Comparison of ENCODE assay signal across 17 mouse cellular contexts in genomic region chr1:35201083-35201879, GRCm38 (mm10).
A peak's percentile ranks its signal among the peaks of the same experiment; 100 is the strongest.
DNase-seq lines count a peak whose midpoint lies in the region; ATAC-seq lines count a peak whose summit lies in the region.
"Had no signal": no experiment of that assay in that cellular context is flagged by ENCODE, and none has a peak within 500 bp of the region (broad histone marks: within the 10 kb centered on the region; RNA-seq: fewer than 3 reads in every experiment).

No protein-coding gene starts in this region.

- H3K36me3 ChIP-seq in forebrain, embryonic 13.5 days (ENCODE audit: poor library complexity, severe bottlenecking): no peaks in the 10 kb centered on the region
- no peaks in the 10 kb centered on the region for H3K36me3 ChIP-seq in forebrain, embryonic 15.5 days
- H3K36me3 ChIP-seq in hindbrain, embryonic 15.5 days: no peaks in the 10 kb centered on the region
- H3K36me3 ChIP-seq in hindbrain, embryonic 11.5 days (ENCODE audit: control insufficient read depth, insufficient read depth, low read length): no peaks in the 10 kb centered on the region
- no peaks in the 10 kb centered on the region for H3K36me3 ChIP-seq in neural tube, embryonic 15.5 days
- H3K36me3 ChIP-seq: liver, embryonic 15.5 days had no signal

- no peak overlapping the region for H3K9ac ChIP-seq in forebrain, embryonic 13.5 days
- H3K9ac ChIP-seq in forebrain, embryonic 15.5 days (replicated peaks): no peak overlapping the region
- no peak overlapping the region for H3K9ac ChIP-seq in hindbrain, embryonic 15.5 days
- no peak overlapping the region for H3K9ac ChIP-seq in hindbrain, embryonic 11.5 days (ENCODE audit: low read depth, low read length)
- H3K9ac ChIP-seq in neural tube, embryonic 15.5 days (replicated peaks): no peak overlapping the region
- H3K9ac ChIP-seq: liver, embryonic 15.5 days had no signal

- H3K4me3 ChIP-seq in forebrain, embryonic 13.5 days: no peak overlapping the region
- no peak overlapping the region for H3K4me3 ChIP-seq in forebrain, embryonic 15.5 days
- H3K4me3 ChIP-seq in hindbrain, embryonic 15.5 days: no peak overlapping the region
- H3K4me3 ChIP-seq in hindbrain, embryonic 11.5 days (ENCODE audit: low read depth, low read length): no peak overlapping the region
- no peak overlapping the region for H3K4me3 ChIP-seq in neural tube, embryonic 15.5 days (replicated peaks)
- H3K4me3 ChIP-seq: liver, embryonic 15.5 days had no signal

- DNase-seq in hindbrain, embryonic 11.5 days (ENCODE audit: low spot score): no peak
- DNase-seq in right cerebral cortex, adult 18-20 months: peak; percentile 9
- no peak for DNase-seq in right cerebral cortex, postnatal 4 days
- no peak for DNase-seq in thymus, postnatal 36 days
- DNase-seq: adrenal gland, adult 2 months; cerebellum, adult 11 months; cerebellum, postnatal 25 days; gastrocnemius, postnatal 10 days; kidney, adult 9 months; kidney, postnatal 36 days; thymus, adult 2 months had no signal

- H3K27me3 ChIP-seq in forebrain, embryonic 13.5 days: no peaks in the 10 kb centered on the region
- H3K27me3 ChIP-seq in forebrain, embryonic 15.5 days: no peaks in the 10 kb centered on the region
- H3K27me3 ChIP-seq in hindbrain, embryonic 15.5 days: no peaks in the 10 kb centered on the region
- no peaks in the 10 kb centered on the region for H3K27me3 ChIP-seq in hindbrain, embryonic 11.5 days (ENCODE audit: control insufficient read depth, insufficient read depth, low read length)
- H3K27me3 ChIP-seq in neural tube, embryonic 15.5 days (replicated peaks): no peaks in the 10 kb centered on the region
- H3K27me3 ChIP-seq: liver, embryonic 15.5 days had no signal

- H3K9me3 ChIP-seq in forebrain, embryonic 13.5 days (replicated peaks): no peaks in the 10 kb centered on the region
- no peaks in the 10 kb centered on the region for H3K9me3 ChIP-seq in forebrain, embryonic 15.5 days
- H3K9me3 ChIP-seq in hindbrain, embryonic 15.5 days: no peaks in the 10 kb centered on the region
- H3K9me3 ChIP-seq in hindbrain, embryonic 11.5 days (ENCODE audit: control insufficient read depth, low read length): no peaks in the 10 kb centered on the region
- no peaks in the 10 kb centered on the region for H3K9me3 ChIP-seq in neural tube, embryonic 15.5 days (replicated peaks)

- ATAC-seq in forebrain, embryonic 13.5 days: 0 out of 2 replicates have a peak, but pooled peaks have one; percentile 13
- ATAC-seq in forebrain, embryonic 15.5 days (replicated peaks): no peak
- peak; percentile 66 for ATAC-seq in hindbrain, embryonic 15.5 days (ENCODE audit: low FRiP score, low read depth)
- no peak for ATAC-seq in hindbrain, embryonic 11.5 days (ENCODE audit: low FRiP score)
- ATAC-seq in neural tube, embryonic 15.5 days (ENCODE audit: low FRiP score): peak; percentile 85
- ATAC-seq: inflammation-experienced regulatory T-cells, adult 6 months had no signal

- no peak overlapping the region for H3K27ac ChIP-seq in forebrain, embryonic 13.5 days
- no peak overlapping the region for H3K27ac ChIP-seq in forebrain, embryonic 15.5 days (replicated peaks)
- H3K27ac ChIP-seq in hindbrain, embryonic 15.5 days (replicated peaks): peak overlapping the region; percentile 35; the same call in 1 of the 2 replicates
- H3K27ac ChIP-seq in hindbrain, embryonic 11.5 days (ENCODE audit: low read depth, low read length): no peak overlapping the region
- H3K27ac ChIP-seq in neural tube, embryonic 15.5 days (replicated peaks): peak overlapping the region; percentile 63
- H3K27ac ChIP-seq: liver, embryonic 15.5 days had no signal

- H3K4me1 ChIP-seq in forebrain, embryonic 13.5 days: 0 out of 2 replicates have a peak, but pooled peaks cover 4% of the 10 kb centered on the region
- H3K4me1 ChIP-seq in forebrain, embryonic 15.5 days: no peaks in the 10 kb centered on the region
- H3K4me1 ChIP-seq in hindbrain, embryonic 15.5 days (replicated peaks): peaks cover 9% of the 10 kb centered on the region
- H3K4me1 ChIP-seq in hindbrain, embryonic 11.5 days (replicated peaks; ENCODE audit: control insufficient read depth, insufficient read depth, low read length): no peaks in the 10 kb centered on the region
- peaks cover 18% of the 10 kb centered on the region for H3K4me1 ChIP-seq in neural tube, embryonic 15.5 days
- H3K4me1 ChIP-seq: liver, embryonic 15.5 days had no signal

- 80% methylated on average over 7 of the region's 7 CpGs for whole genome bisulfite sequencing in forebrain, embryonic 13.5 days
- WGBS in forebrain, embryonic 15.5 days: 72% methylated on average over 7 of the region's 7 CpGs
- 53% methylated on average over 7 of the region's 7 CpGs for WGBS in hindbrain, embryonic 15.5 days
- 76% methylated on average over 7 of the region's 7 CpGs for WGBS in hindbrain, embryonic 11.5 days
- 50% methylated on average over 7 of the region's 7 CpGs for WGBS in neural tube, embryonic 15.5 days

- H3K4me2 ChIP-seq in forebrain, embryonic 13.5 days: no peak overlapping the region
- no peak overlapping the region for H3K4me2 ChIP-seq in forebrain, embryonic 15.5 days (replicated peaks)
- H3K4me2 ChIP-seq in hindbrain, embryonic 15.5 days: no peak overlapping the region
- H3K4me2 ChIP-seq in hindbrain, embryonic 11.5 days (replicated peaks; ENCODE audit: low read depth, low read length): no peak overlapping the region
- no peak overlapping the region for H3K4me2 ChIP-seq in neural tube, embryonic 15.5 days
- H3K4me2 ChIP-seq: liver, embryonic 15.5 days had no signal

Comparison
In these comparisons a context has a peak if more than half of its experiments do, and no peak if none do; other contexts are left out.
1. ATAC-seq: peak in forebrain, embryonic 13.5 days (single experiment), hindbrain, embryonic 15.5 days (single experiment) and neural tube, embryonic 15.5 days (single experiment); none in forebrain, embryonic 15.5 days (single experiment) and hindbrain, embryonic 11.5 days (single experiment).
2. H3K27ac ChIP-seq: peak in hindbrain, embryonic 15.5 days (single experiment) and neural tube, embryonic 15.5 days (single experiment); none in forebrain, embryonic 13.5 days (single experiment), forebrain, embryonic 15.5 days (single experiment) and hindbrain, embryonic 11.5 days (single experiment).